In genomic region chr17:46265502-46265901, GRCm38 (mm10) we compare ENCODE assay signal across 17 mouse cellular contexts. TPM values are rescaled to one million over a fixed set of nuclear protein-coding genes. Genes with fewer than 3 reads are reported as not detected.
A peak's percentile ranks its signal among the peaks of the same experiment; 100 is the strongest.
DNase-seq lines count a peak whose midpoint lies in the region; ATAC-seq and TF ChIP-seq lines count a peak whose summit lies in the region.
"Had no signal": no experiment of that assay in that cellular context is flagged by ENCODE, and none has a peak within 500 bp of the region (broad histone marks: within the 10 kb centered on the region; RNA-seq: fewer than 3 reads in every experiment).

No protein-coding gene starts in this region.

- TF ChIP-seq POLR2A in liver, adult 2 months (IDR thresholded peaks at IDR 0.05; ENCODE audit: extremely low read depth, insufficient read depth, low read length): no peak

- no peak overlapping the region for H3K4me3 ChIP-seq in forebrain, embryonic 12.5 days (replicated peaks)
- no peak overlapping the region for H3K4me3 ChIP-seq in forebrain, postnatal 0 days (ENCODE audit: low read depth, low read length)
- H3K4me3 ChIP-seq in liver, adult 2 months (ENCODE audit: insufficient read depth, low read depth, low read length): peak overlapping the region; percentile 14; the same call in 1 of the 2 replicates
- H3K4me3 ChIP-seq in liver, embryonic 11.5 days (ENCODE audit: low read depth, low read length): no peak overlapping the region
- no peak overlapping the region for H3K4me3 ChIP-seq in neural tube, embryonic 14.5 days (ENCODE audit: low read depth, low read length)
- H3K4me3 ChIP-seq in neural tube, embryonic 15.5 days (replicated peaks): no peak overlapping the region
- H3K4me3 ChIP-seq: erythroblast, embryonic 14.5 days; gastrocnemius, adult 2 months; hindbrain, embryonic 15.5 days; limb, embryonic 12.5 days; midbrain, embryonic 10.5 days had no signal

- H3K79me2 ChIP-seq in liver, adult 2 months (ENCODE audit: control insufficient read depth, insufficient read depth, low read length): no peaks in the 10 kb centered on the region

- H3K27ac ChIP-seq in forebrain, embryonic 12.5 days: no peak overlapping the region
- H3K27ac ChIP-seq in forebrain, postnatal 0 days (ENCODE audit: low read depth, low read length): no peak overlapping the region
- H3K27ac ChIP-seq in liver, adult 2 months (replicated peaks; ENCODE audit: insufficient read depth, low read depth, low read length): peak overlapping the region; percentile 79
- H3K27ac ChIP-seq in liver, embryonic 11.5 days (ENCODE audit: low read depth, low read length): no peak overlapping the region
- no peak overlapping the region for H3K27ac ChIP-seq in neural tube, embryonic 14.5 days (ENCODE audit: low read depth, low read length)
- H3K27ac ChIP-seq in neural tube, embryonic 15.5 days (replicated peaks): no peak overlapping the region
- H3K27ac ChIP-seq: hindbrain, embryonic 15.5 days; midbrain, embryonic 10.5 days had no signal

- no peak overlapping the region for H3K9ac ChIP-seq in forebrain, embryonic 12.5 days
- no peak overlapping the region for H3K9ac ChIP-seq in forebrain, postnatal 0 days
- 0 out of 2 replicates have a peak overlapping the region, but pooled peaks have one; percentile 3 for H3K9ac ChIP-seq in liver, adult 2 months (ENCODE audit: low read depth, low read length)
- no peak overlapping the region for H3K9ac ChIP-seq in liver, embryonic 11.5 days (ENCODE audit: low read depth, low read length)
- no peak overlapping the region for H3K9ac ChIP-seq in neural tube, embryonic 14.5 days (replicated peaks; ENCODE audit: low read depth, low read length)
- H3K9ac ChIP-seq in neural tube, embryonic 15.5 days (replicated peaks): no peak overlapping the region
- H3K9ac ChIP-seq: hindbrain, embryonic 15.5 days; limb, embryonic 12.5 days; lung, embryonic 14.5 days had no signal

- no peak for TF ChIP-seq CTCF in forebrain, postnatal 0 days (IDR thresholded peaks at IDR 0.05; ENCODE audit: low read depth)
- no peak for TF ChIP-seq CTCF in liver, adult 2 months (IDR thresholded peaks at IDR 0.05; ENCODE audit: low read depth, low read length)

- no peak for DNase-seq in forebrain, postnatal 0 days
- peak; percentile 64 for DNase-seq in liver, adult 2 months (ENCODE audit: extremely low read depth, low read depth, low spot score)
- no peak for DNase-seq in liver, embryonic 11.5 days (ENCODE audit: low spot score)
- no peak for DNase-seq in left cerebral cortex, adult 8-10 months (ENCODE audit: low spot score in 2 of 2)
- DNase-seq in embryo, embryonic 10.5 days (ENCODE audit: low spot score): no peak

- no peaks in the 10 kb centered on the region for H3K4me1 ChIP-seq in forebrain, embryonic 12.5 days
- H3K4me1 ChIP-seq in forebrain, postnatal 0 days (ENCODE audit: insufficient read depth): no peaks in the 10 kb centered on the region
- H3K4me1 ChIP-seq in liver, adult 2 months (ENCODE audit: control insufficient read depth, insufficient read depth, low read length): peaks cover 12% of the 10 kb centered on the region
- no peaks in the 10 kb centered on the region for H3K4me1 ChIP-seq in liver, embryonic 11.5 days (replicated peaks; ENCODE audit: control insufficient read depth, insufficient read depth, low read length)
- H3K4me1 ChIP-seq in neural tube, embryonic 14.5 days (ENCODE audit: control insufficient read depth, insufficient read depth, low read length): no peaks in the 10 kb centered on the region
- H3K4me1 ChIP-seq in neural tube, embryonic 15.5 days: 0 out of 2 replicates have a peak, but pooled peaks cover 3% of the 10 kb centered on the region
- H3K4me1 ChIP-seq: hindbrain, embryonic 15.5 days had no signal

- 0 out of 2 replicates have a peak, but pooled peaks have one; percentile 7 for ATAC-seq in forebrain, embryonic 12.5 days (ENCODE audit: low FRiP score)
- ATAC-seq in forebrain, postnatal 0 days: no peak
- ATAC-seq in liver, embryonic 11.5 days (replicated peaks; ENCODE audit: low FRiP score): no peak
- peak; percentile 12; the same call in 1 of the 2 replicates for ATAC-seq in neural tube, embryonic 14.5 days (ENCODE audit: low read depth)
- ATAC-seq in neural tube, embryonic 15.5 days (ENCODE audit: low FRiP score): no peak; the same call in 1 of the 2 replicates

- no peaks in the 10 kb centered on the region for H3K27me3 ChIP-seq in forebrain, embryonic 12.5 days
- H3K27me3 ChIP-seq in forebrain, postnatal 0 days (ENCODE audit: insufficient read depth, low read length): no peaks in the 10 kb centered on the region
- no peaks in the 10 kb centered on the region for H3K27me3 ChIP-seq in liver, adult 2 months (ENCODE audit: control insufficient read depth, insufficient read depth, low read length)
- H3K27me3 ChIP-seq in liver, embryonic 11.5 days (replicated peaks; ENCODE audit: control insufficient read depth, insufficient read depth, low read length): no peaks in the 10 kb centered on the region
- H3K27me3 ChIP-seq in neural tube, embryonic 14.5 days (ENCODE audit: control insufficient read depth, insufficient read depth, low read length): no peaks in the 10 kb centered on the region
- no peaks in the 10 kb centered on the region for H3K27me3 ChIP-seq in neural tube, embryonic 15.5 days (replicated peaks)
- H3K27me3 ChIP-seq: hindbrain, embryonic 15.5 days; limb, embryonic 12.5 days; Patski had no signal

- no peaks in the 10 kb centered on the region for H3K9me3 ChIP-seq in forebrain, embryonic 12.5 days
- no peaks in the 10 kb centered on the region for H3K9me3 ChIP-seq in forebrain, postnatal 0 days (ENCODE audit: low read length)
- no peaks in the 10 kb centered on the region for H3K9me3 ChIP-seq in liver, embryonic 11.5 days (ENCODE audit: control insufficient read depth, low read length)
- H3K9me3 ChIP-seq in neural tube, embryonic 14.5 days (ENCODE audit: control insufficient read depth, low read length): no peaks in the 10 kb centered on the region
- H3K9me3 ChIP-seq in neural tube, embryonic 15.5 days (replicated peaks): no peaks in the 10 kb centered on the region
- H3K9me3 ChIP-seq: G1E; hindbrain, embryonic 15.5 days; limb, embryonic 12.5 days; midbrain, embryonic 10.5 days had no signal

- no peak overlapping the region for H3K4me2 ChIP-seq in forebrain, embryonic 12.5 days
- no peak overlapping the region for H3K4me2 ChIP-seq in forebrain, postnatal 0 days (ENCODE audit: low read depth)
- no peak overlapping the region for H3K4me2 ChIP-seq in liver, embryonic 11.5 days
- H3K4me2 ChIP-seq in neural tube, embryonic 14.5 days (ENCODE audit: low read depth, low read length): no peak overlapping the region
- H3K4me2 ChIP-seq in neural tube, embryonic 15.5 days: no peak overlapping the region
- H3K4me2 ChIP-seq: hindbrain, embryonic 15.5 days; limb, embryonic 12.5 days had no signal

- H3K36me3 ChIP-seq in forebrain, embryonic 12.5 days (replicated peaks): peaks cover 76% of the 10 kb centered on the region
- peaks cover 36% of the 10 kb centered on the region for H3K36me3 ChIP-seq in forebrain, postnatal 0 days (ENCODE audit: insufficient read depth)
- H3K36me3 ChIP-seq in liver, adult 2 months (ENCODE audit: control insufficient read depth, insufficient read depth, low read length): 0 out of 2 replicates have a peak, but pooled peaks cover 3% of the 10 kb centered on the region
- peaks cover 40% of the 10 kb centered on the region for H3K36me3 ChIP-seq in liver, embryonic 11.5 days (ENCODE audit: control insufficient read depth, insufficient read depth, low read length)
- H3K36me3 ChIP-seq in neural tube, embryonic 14.5 days (ENCODE audit: control insufficient read depth, insufficient read depth, low read length): peaks cover 32% of the 10 kb centered on the region
- peaks cover 41% of the 10 kb centered on the region for H3K36me3 ChIP-seq in neural tube, embryonic 15.5 days

- WGBS in forebrain, embryonic 12.5 days: 89% methylated on average over 12 of the region's 12 CpGs
- WGBS in forebrain, postnatal 0 days: 81% methylated on average over 12 of the region's 12 CpGs
- WGBS in liver, adult 2 months: 36% methylated on average over 12 of the region's 12 CpGs
- WGBS in liver, embryonic 11.5 days: 87% methylated on average over 12 of the region's 12 CpGs
- 91% methylated on average over 12 of the region's 12 CpGs for WGBS in neural tube, embryonic 14.5 days
- whole genome bisulfite sequencing in neural tube, embryonic 15.5 days: 89% methylated on average over 12 of the region's 12 CpGs

RNA-seq across cellular contexts. Expression of gene Lrrc73, which starts 12.2 kb away (rescaled TPM):
- 3.0 and 3.2 TPM in 2 replicates for polyA plus RNA-seq in forebrain, embryonic 12.5 days (2016; fragmentation: Nextera tagmentation; extraction: Ambion mirVana)
- 51.5 and 56.6 TPM in 2 replicates for total RNA-seq in forebrain, postnatal 0 days (2014; rRNA removed)
- 36.1 and 37.2 TPM in 2 replicates for polyA plus RNA-seq in forebrain, postnatal 0 days (2015; fragmentation: Nextera tagmentation; extraction: Ambion mirVana)
- total RNA-seq in liver, adult 2 months (2014; rRNA removed): not detected in 2 replicates
- polyA plus RNA-seq in liver, adult 2 months (2012; rRNA removed): 0.09 and 0.16 TPM in 2 replicates
- polyA plus RNA-seq in liver, embryonic 11.5 days (2014; fragmentation: Nextera tagmentation; extraction: Ambion mirVana): 0.34 and 0.62 TPM in 2 replicates
- 9.1 and 10.1 TPM in 2 replicates for polyA plus RNA-seq in neural tube, embryonic 14.5 days (2014; fragmentation: Nextera tagmentation; extraction: Ambion mirVana)
- 13.1 and 15.0 TPM in 2 replicates for polyA plus RNA-seq in neural tube, embryonic 15.5 days (2015; fragmentation: Nextera tagmentation; extraction: Ambion mirVana)
- 10 to 100 TPM; 50.2 to 55.0 (median 53.3) TPM for total RNA-seq in left cerebral cortex, adult 8-10 months (2022)

RNA-seq across cellular contexts. Expression of gene Tjap1, which starts 17.3 kb away (rescaled TPM):
- 56.0 and 58.4 TPM in 2 replicates for polyA plus RNA-seq in forebrain, embryonic 12.5 days (2016; fragmentation: Nextera tagmentation; extraction: Ambion mirVana)
- 25.6 and 36.9 TPM in 2 replicates for total RNA-seq in forebrain, postnatal 0 days (2014; rRNA removed)
- 15.8 and 17.6 TPM in 2 replicates for polyA plus RNA-seq in forebrain, postnatal 0 days (2015; fragmentation: Nextera tagmentation; extraction: Ambion mirVana)
- total RNA-seq in liver, adult 2 months (2014; rRNA removed): 2.5 and 3.7 TPM in 2 replicates
- 8.2 and 13.2 TPM in 2 replicates for polyA plus RNA-seq in liver, adult 2 months (2012; rRNA removed)
- polyA plus RNA-seq in liver, embryonic 11.5 days (2014; fragmentation: Nextera tagmentation; extraction: Ambion mirVana): 26.4 and 29.3 TPM in 2 replicates
- 21.8 and 24.7 TPM in 2 replicates for polyA plus RNA-seq in neural tube, embryonic 14.5 days (2014; fragmentation: Nextera tagmentation; extraction: Ambion mirVana)
- 28.6 and 32.6 TPM in 2 replicates for polyA plus RNA-seq in neural tube, embryonic 15.5 days (2015; fragmentation: Nextera tagmentation; extraction: Ambion mirVana)
- 10 to 100 TPM; 37.5 to 43.9 (median 42.3) TPM for total RNA-seq in left cerebral cortex, adult 8-10 months (2022)

RNA-seq across cellular contexts. Expression of gene Yipf3, which starts 17.6 kb away (rescaled TPM):
- polyA plus RNA-seq in forebrain, embryonic 12.5 days (2016; fragmentation: Nextera tagmentation; extraction: Ambion mirVana): 58.9 and 61.6 TPM in 2 replicates
- total RNA-seq in forebrain, postnatal 0 days (2014; rRNA removed): 15.8 and 16.1 TPM in 2 replicates
- 64.8 and 74.2 TPM in 2 replicates for polyA plus RNA-seq in forebrain, postnatal 0 days (2015; fragmentation: Nextera tagmentation; extraction: Ambion mirVana)
- total RNA-seq in liver, adult 2 months (2014; rRNA removed): 24.6 and 25.5 TPM in 2 replicates
- 229 and 271 TPM in 2 replicates for polyA plus RNA-seq in liver, adult 2 months (2012; rRNA removed)
- polyA plus RNA-seq in liver, embryonic 11.5 days (2014; fragmentation: Nextera tagmentation; extraction: Ambion mirVana): 65.6 and 76.7 TPM in 2 replicates
- 91.5 and 101 TPM in 2 replicates for polyA plus RNA-seq in neural tube, embryonic 14.5 days (2014; fragmentation: Nextera tagmentation; extraction: Ambion mirVana)
- polyA plus RNA-seq in neural tube, embryonic 15.5 days (2015; fragmentation: Nextera tagmentation; extraction: Ambion mirVana): 87.8 and 97.8 TPM in 2 replicates
- total RNA-seq in left cerebral cortex, adult 8-10 months (2022): 10 to 100 TPM; 72.8 to 90.6 (median 79.7) TPM

RNA-seq across cellular contexts. Expression of gene Polr1c, which starts 17.6 kb away (rescaled TPM):
- polyA plus RNA-seq in forebrain, embryonic 12.5 days (2016; fragmentation: Nextera tagmentation; extraction: Ambion mirVana): 96.2 and 102 TPM in 2 replicates
- total RNA-seq in forebrain, postnatal 0 days (2014; rRNA removed): 51.1 and 82.9 TPM in 2 replicates
- 57.6 and 59.6 TPM in 2 replicates for polyA plus RNA-seq in forebrain, postnatal 0 days (2015; fragmentation: Nextera tagmentation; extraction: Ambion mirVana)
- total RNA-seq in liver, adult 2 months (2014; rRNA removed): 31.6 and 34.4 TPM in 2 replicates
- 25.2 and 25.3 TPM in 2 replicates for polyA plus RNA-seq in liver, adult 2 months (2012; rRNA removed)
- 89.3 and 90.4 TPM in 2 replicates for polyA plus RNA-seq in liver, embryonic 11.5 days (2014; fragmentation: Nextera tagmentation; extraction: Ambion mirVana)
- polyA plus RNA-seq in neural tube, embryonic 14.5 days (2014; fragmentation: Nextera tagmentation; extraction: Ambion mirVana): 80.4 and 83.6 TPM in 2 replicates
- 73.7 and 76.4 TPM in 2 replicates for polyA plus RNA-seq in neural tube, embryonic 15.5 days (2015; fragmentation: Nextera tagmentation; extraction: Ambion mirVana)
- 10 to 100 TPM; 35.4 to 42.3 (median 40.2) TPM for total RNA-seq in left cerebral cortex, adult 8-10 months (2022)

RNA-seq across cellular contexts. Expression of gene Dlk2, which starts 31.7 kb away (rescaled TPM):
- 1.5 and 2.0 TPM in 2 replicates for polyA plus RNA-seq in forebrain, embryonic 12.5 days (2016; fragmentation: Nextera tagmentation; extraction: Ambion mirVana)
- total RNA-seq in forebrain, postnatal 0 days (2014; rRNA removed): 49.9 and 61.3 TPM in 2 replicates
- polyA plus RNA-seq in forebrain, postnatal 0 days (2015; fragmentation: Nextera tagmentation; extraction: Ambion mirVana): 16.3 and 16.8 TPM in 2 replicates
- not detected in 2 replicates for total RNA-seq in liver, adult 2 months (2014; rRNA removed)
- polyA plus RNA-seq in liver, adult 2 months (2012; rRNA removed): not detected in 2 replicates
- polyA plus RNA-seq in liver, embryonic 11.5 days (2014; fragmentation: Nextera tagmentation; extraction: Ambion mirVana): 0.11 and 0.23 TPM in 2 replicates
- polyA plus RNA-seq in neural tube, embryonic 14.5 days (2014; fragmentation: Nextera tagmentation; extraction: Ambion mirVana): 13.8 and 18.8 TPM in 2 replicates
- 24.7 and 27.4 TPM in 2 replicates for polyA plus RNA-seq in neural tube, embryonic 15.5 days (2015; fragmentation: Nextera tagmentation; extraction: Ambion mirVana)
- total RNA-seq in left cerebral cortex, adult 8-10 months (2022): 10 to 100 TPM; 43.9 to 52.8 (median 50.2) TPM
- total RNA-seq: gastrocnemius, adult 2 months had no signal
- polyA plus RNA-seq: CD4-positive, CD25-positive, alpha-beta regulatory T cell, adult 4 months; erythroblast, embryonic 14.5 days; G1E had no signal

Comparison
In these comparisons a context has a peak if more than half of its experiments do, and no peak if none do; other contexts are left out.
1. ATAC-seq: peak in forebrain, embryonic 12.5 days (single experiment) and neural tube, embryonic 14.5 days (single experiment); none in forebrain, postnatal 0 days (single experiment), liver, embryonic 11.5 days (single experiment) and neural tube, embryonic 15.5 days (single experiment).